In the genomic region with DNA sequence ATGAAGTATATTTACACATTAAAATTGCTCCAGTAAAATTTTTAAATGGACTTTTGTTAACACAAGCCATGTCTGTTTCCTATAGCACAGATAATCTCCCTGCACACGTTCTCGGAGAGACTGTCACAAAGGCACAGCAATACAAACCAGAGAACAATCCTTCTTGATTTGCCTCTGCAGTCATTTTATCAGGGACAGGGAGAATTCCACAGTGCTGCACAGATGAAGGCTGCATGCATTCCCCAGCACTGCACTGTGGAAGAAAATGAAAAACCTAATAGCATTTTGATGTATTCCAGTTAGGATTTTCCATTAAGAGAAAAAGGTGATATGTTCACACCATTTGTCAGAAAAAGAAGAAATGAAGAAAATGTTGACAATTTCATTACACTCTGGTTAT, we compare ENCODE assay signal across 27 mouse cellular contexts.
A peak's percentile ranks its signal among the peaks of the same experiment; 100 is the strongest.
DNase-seq lines count a peak whose midpoint lies in the region; ATAC-seq and TF ChIP-seq lines count a peak whose summit lies in the region.
"Had no signal": no experiment of that assay in that cellular context is flagged by ENCODE, and none has a peak within 500 bp of the region (broad histone marks: within the 10 kb centered on the region; RNA-seq: fewer than 3 reads in every experiment).

No protein-coding gene starts in this region.

- H3K27me3 ChIP-seq in hindbrain, embryonic 13.5 days = no peaks in the 10 kb centered on the region
- H3K27me3 ChIP-seq in hindbrain, postnatal 0 days (ENCODE audit: insufficient read depth, low read length) = no peaks in the 10 kb centered on the region
- no peaks in the 10 kb centered on the region for H3K27me3 ChIP-seq in hindbrain, embryonic 16.5 days (replicated peaks; ENCODE audit: control insufficient read depth, insufficient read depth, low read length)
- no peaks in the 10 kb centered on the region for H3K27me3 ChIP-seq in midbrain, embryonic 16.5 days (ENCODE audit: control insufficient read depth, insufficient read depth, low read depth, low read length)
- no peaks in the 10 kb centered on the region for H3K27me3 ChIP-seq in heart, adult 2 months (ENCODE audit: control insufficient read depth, insufficient read depth, low read length)
- H3K27me3 ChIP-seq: embryonic facial prominence, embryonic 15.5 days; forebrain, embryonic 15.5 days; heart, embryonic 12.5 days; kidney, embryonic 15.5 days; liver, embryonic 15.5 days; lung, embryonic 15.5 days had no signal

- peak; percentile 59; the same call in 1 of the 2 replicates for ATAC-seq in hindbrain, embryonic 13.5 days (ENCODE audit: low FRiP score)
- ATAC-seq in hindbrain, postnatal 0 days = no peak
- peak; percentile 64; the same call in 1 of the 2 replicates for ATAC-seq in hindbrain, embryonic 16.5 days
- ATAC-seq in midbrain, embryonic 16.5 days = peak; percentile 36; the same call in 1 of the 2 replicates
- ATAC-seq: CD4-positive, CD25-positive, alpha-beta regulatory T cell, adult 4 months; forebrain, embryonic 15.5 days had no signal

- no peak overlapping the region for H3K4me2 ChIP-seq in hindbrain, embryonic 13.5 days
- H3K4me2 ChIP-seq in hindbrain, postnatal 0 days (ENCODE audit: low read depth, low read length) = no peak overlapping the region
- no peak overlapping the region for H3K4me2 ChIP-seq in hindbrain, embryonic 16.5 days (ENCODE audit: low read length)
- H3K4me2 ChIP-seq in midbrain, embryonic 16.5 days (ENCODE audit: low read length) = no peak overlapping the region
- H3K4me2 ChIP-seq: embryonic facial prominence, embryonic 15.5 days; forebrain, embryonic 15.5 days; heart, embryonic 12.5 days; kidney, embryonic 15.5 days; liver, embryonic 15.5 days; lung, embryonic 15.5 days had no signal

- H3K9ac ChIP-seq in hindbrain, embryonic 13.5 days = no peak overlapping the region
- no peak overlapping the region for H3K9ac ChIP-seq in hindbrain, postnatal 0 days (replicated peaks; ENCODE audit: low read length)
- no peak overlapping the region for H3K9ac ChIP-seq in hindbrain, embryonic 16.5 days (ENCODE audit: low read depth, low read length)
- no peak overlapping the region for H3K9ac ChIP-seq in midbrain, embryonic 16.5 days (ENCODE audit: low read depth, low read length)
- H3K9ac ChIP-seq in heart, adult 2 months (ENCODE audit: low read depth, low read length) = no peak overlapping the region
- H3K9ac ChIP-seq: embryonic facial prominence, embryonic 15.5 days; forebrain, embryonic 15.5 days; heart, embryonic 12.5 days; kidney, embryonic 15.5 days; liver, embryonic 15.5 days; lung, embryonic 15.5 days had no signal

- no peak for TF ChIP-seq EP300 in heart, adult 2 months (IDR thresholded peaks at IDR 0.05; ENCODE audit: insufficient read depth, low read depth, low read length)

- H3K4me1 ChIP-seq in hindbrain, embryonic 13.5 days (replicated peaks) = no peaks in the 10 kb centered on the region
- H3K4me1 ChIP-seq in hindbrain, postnatal 0 days (ENCODE audit: insufficient read depth, low read length) = no peaks in the 10 kb centered on the region
- H3K4me1 ChIP-seq in hindbrain, embryonic 16.5 days (ENCODE audit: control insufficient read depth, insufficient read depth, low read depth, low read length) = no peaks in the 10 kb centered on the region
- H3K4me1 ChIP-seq in midbrain, embryonic 16.5 days (ENCODE audit: control insufficient read depth, insufficient read depth, low read length) = no peaks in the 10 kb centered on the region; the same call in 1 of the 2 replicates
- H3K4me1 ChIP-seq in heart, adult 2 months (ENCODE audit: control insufficient read depth, insufficient read depth, low read length) = no peaks in the 10 kb centered on the region
- H3K4me1 ChIP-seq: embryonic facial prominence, embryonic 10.5 days; embryonic facial prominence, embryonic 15.5 days; forebrain, embryonic 15.5 days; heart, embryonic 12.5 days; kidney, embryonic 15.5 days; liver, embryonic 15.5 days; lung, embryonic 15.5 days had no signal

- no peaks in the 10 kb centered on the region for H3K9me3 ChIP-seq in hindbrain, embryonic 13.5 days
- H3K9me3 ChIP-seq in hindbrain, postnatal 0 days (ENCODE audit: low read length) = no peaks in the 10 kb centered on the region
- no peaks in the 10 kb centered on the region for H3K9me3 ChIP-seq in hindbrain, embryonic 16.5 days (ENCODE audit: control insufficient read depth, low read length)
- no peaks in the 10 kb centered on the region for H3K9me3 ChIP-seq in midbrain, embryonic 16.5 days (replicated peaks; ENCODE audit: control insufficient read depth, low read length, poor library complexity, severe bottlenecking)
- H3K9me3 ChIP-seq: embryonic facial prominence, embryonic 10.5 days; embryonic facial prominence, embryonic 15.5 days; forebrain, embryonic 15.5 days; heart, embryonic 12.5 days; kidney, embryonic 15.5 days; liver, embryonic 15.5 days; lung, embryonic 15.5 days had no signal

- TF ChIP-seq POLR2A in brain, embryonic 14.5 days (IDR thresholded peaks at IDR 0.05; ENCODE audit: borderline replicate concordance, extremely low read depth, insufficient read depth, insufficient read length, poor library complexity, severe bottlenecking) = no peak
- no peak for TF ChIP-seq POLR2A in heart, adult 2 months (IDR thresholded peaks at IDR 0.05; ENCODE audit: insufficient read depth, low read depth, low read length)

- 47% methylated on average over 2 of the region's 2 CpGs for WGBS in hindbrain, embryonic 13.5 days
- WGBS in hindbrain, postnatal 0 days = 56% methylated on average over 2 of the region's 2 CpGs
- 57% methylated on average over 2 of the region's 2 CpGs for WGBS in hindbrain, embryonic 16.5 days
- WGBS in midbrain, embryonic 16.5 days = 18% methylated on average over 2 of the region's 2 CpGs
- WGBS in heart, adult 2 months = 44% methylated on average over 2 of the region's 2 CpGs

- intact Hi-C loops in heart, adult 2 months (cut with DNase I) = no loop called here

- no peak overlapping the region for H3K4me3 ChIP-seq in hindbrain, embryonic 13.5 days
- no peak overlapping the region for H3K4me3 ChIP-seq in hindbrain, postnatal 0 days (ENCODE audit: low read length)
- H3K4me3 ChIP-seq in hindbrain, embryonic 16.5 days (ENCODE audit: low read length) = no peak overlapping the region
- no peak overlapping the region for H3K4me3 ChIP-seq in midbrain, embryonic 16.5 days (ENCODE audit: low read depth, low read length)
- no peak overlapping the region for H3K4me3 ChIP-seq in heart, adult 2 months
- H3K4me3 ChIP-seq: embryonic facial prominence, embryonic 10.5 days; embryonic facial prominence, embryonic 15.5 days; forebrain, embryonic 15.5 days; gastrocnemius, adult 2 months; heart, embryonic 12.5 days; kidney, embryonic 15.5 days; liver, embryonic 15.5 days; lung, embryonic 15.5 days had no signal

- DNase-seq in hindbrain, postnatal 0 days (ENCODE audit: low spot score) = no peak
- DNase-seq in brain, embryonic 14.5 days (ENCODE audit: low read depth) = peak; percentile 49
- DNase-seq in adrenal gland, postnatal 10 days = no peak
- DNase-seq in heart, adult 2 months = no peak
- DNase-seq: adrenal gland, postnatal 25 days; cerebellum, adult 8-10 months; cerebellum, postnatal 25 days; gastrocnemius, adult 2 months; gastrocnemius, postnatal 36 days; heart, adult 18-20 months; heart, postnatal 4 days; kidney, adult 18-20 months; kidney, postnatal 25 days; liver; right cerebral cortex, postnatal 4 days; thymus, postnatal 4 days had no signal

- no peaks in the 10 kb centered on the region for H3K79me2 ChIP-seq in heart, adult 2 months (replicated peaks; ENCODE audit: control insufficient read depth, insufficient read depth, low read length)

- TF ChIP-seq CTCF in hindbrain, postnatal 0 days (IDR thresholded peaks at IDR 0.05; ENCODE audit: low read depth) = no peak
- no peak for TF ChIP-seq CTCF in brain, embryonic 14.5 days (IDR thresholded peaks at IDR 0.05; ENCODE audit: borderline replicate concordance, extremely low read depth, insufficient read depth, insufficient read length)
- TF ChIP-seq CTCF in heart, adult 2 months (IDR thresholded peaks at IDR 0.05) = no peak

- no peaks in the 10 kb centered on the region for H3K36me3 ChIP-seq in hindbrain, embryonic 13.5 days
- no peaks in the 10 kb centered on the region for H3K36me3 ChIP-seq in hindbrain, postnatal 0 days (ENCODE audit: insufficient read depth, low read length)
- H3K36me3 ChIP-seq in hindbrain, embryonic 16.5 days (ENCODE audit: control insufficient read depth, insufficient read depth, low read length) = no peaks in the 10 kb centered on the region
- no peaks in the 10 kb centered on the region for H3K36me3 ChIP-seq in midbrain, embryonic 16.5 days (ENCODE audit: control insufficient read depth, insufficient read depth, low read length)
- H3K36me3 ChIP-seq in heart, adult 2 months (ENCODE audit: control insufficient read depth, insufficient read depth, low read length) = no peaks in the 10 kb centered on the region
- H3K36me3 ChIP-seq: embryonic facial prominence, embryonic 10.5 days; embryonic facial prominence, embryonic 15.5 days; forebrain, embryonic 15.5 days; heart, embryonic 12.5 days; kidney, embryonic 15.5 days; liver, embryonic 15.5 days; lung, embryonic 15.5 days had no signal

- peak overlapping the region; percentile 69; the same call in 1 of the 2 replicates for H3K27ac ChIP-seq in hindbrain, embryonic 13.5 days
- no peak overlapping the region for H3K27ac ChIP-seq in hindbrain, postnatal 0 days
- H3K27ac ChIP-seq in hindbrain, embryonic 16.5 days (ENCODE audit: low read depth, low read length) = no peak overlapping the region
- H3K27ac ChIP-seq in midbrain, embryonic 16.5 days (ENCODE audit: low read length) = peak overlapping the region; percentile 50; the same call in 1 of the 2 replicates
- no peak overlapping the region for H3K27ac ChIP-seq in heart, adult 2 months
- H3K27ac ChIP-seq: embryonic facial prominence, embryonic 10.5 days; embryonic facial prominence, embryonic 15.5 days; forebrain, embryonic 15.5 days; gastrocnemius, adult 2 months; kidney, embryonic 15.5 days; liver, embryonic 15.5 days; lung, embryonic 15.5 days had no signal

Comparison
In these comparisons a context has a peak if more than half of its experiments do, and no peak if none do; other contexts are left out.
1. H3K27ac ChIP-seq: peak in hindbrain, embryonic 13.5 days (single experiment) and midbrain, embryonic 16.5 days (single experiment); none in hindbrain, postnatal 0 days (single experiment), hindbrain, embryonic 16.5 days (single experiment) and heart, adult 2 months (single experiment).